Mouse (Mus musculus) mouse trophoblast stem cell (cell line): Measurements from ENCODE around the gene Camta1.

ENCODE experiments used
- in situ Hi-C, 2 experiments: fragments of 300-500 bp; cut with MseI, MboI; formaldehyde crosslinking; loops; 2 replicates in 1 of 2; 3 replicates in 1 of 2; pipeline ENCODE4 v1.15.1; 2025

Gene Camta1

GRCm38 (mm10) chr4:150902062-150902461 lies 959.6 kb downstream of the Camta1 start:
- in situ Hi-C loops: loop anchor here in 1 of 2 experiments (5.0 kb wide), 1 partner anchor 245 kb away; no protein-coding TSS in a partner anchor

- in situ Hi-C loops: loop anchor here in 1 of 2 experiments (5.0 kb wide), 1 partner anchor 244 kb away; no protein-coding TSS in a partner anchor
Observed at GRCm38 (mm10) chr4:150901651-150902050, 960.0 kb downstream of the Camta1 start.

- in situ Hi-C loops: loop anchor here in 1 of 2 experiments (5.0 kb wide), 1 partner anchor 243 kb away; no protein-coding TSS in a partner anchor
Observed at GRCm38 (mm10) chr4:150900486-150900885, 961.2 kb downstream of the Camta1 start.

- in situ Hi-C loops: loop anchor here in 1 of 2 experiments (5.0 kb wide), 1 partner anchor 242 kb away; no protein-coding TSS in a partner anchor
Observed at GRCm38 (mm10) chr4:150898716-150899365, 962.8 kb downstream of the Camta1 start.

- in situ Hi-C loops: loop anchor here in 1 of 2 experiments (5.0 kb wide), 1 partner anchor 240 kb away; no protein-coding TSS in a partner anchor
Observed at GRCm38 (mm10) chr4:150896896-150897624, 964.6 kb downstream of the Camta1 start.

- in situ Hi-C loops: loop anchor here in 1 of 2 experiments (5.0 kb wide), 1 partner anchor 238 kb away; no protein-coding TSS in a partner anchor
Observed at GRCm38 (mm10) chr4:150894718-150895501, 966.8 kb downstream of the Camta1 start.

- in situ Hi-C loops: no loop called here
Observed at GRCm38 (mm10) chr4:150891308-150891707, 970.4 kb downstream of the Camta1 start.

GRCm38 (mm10) chr4:150889955-150890315 lies 971.7 kb downstream of the Camta1 start:
- in situ Hi-C loops: no loop called here

- in situ Hi-C loops: no loop called here
Observed at GRCm38 (mm10) chr4:150889273-150889954, 972.3 kb downstream of the Camta1 start.

GRCm38 (mm10) chr4:150888492-150888891 lies 973.2 kb downstream of the Camta1 start:
- in situ Hi-C loops: no loop called here

GRCm38 (mm10) chr4:150887903-150888302 lies 973.8 kb downstream of the Camta1 start:
- in situ Hi-C loops: no loop called here

GRCm38 (mm10) chr4:150882632-150883031 lies 979.0 kb downstream of the Camta1 start:
- in situ Hi-C loops: no loop called here

GRCm38 (mm10) chr4:150880364-150880763 lies 981.3 kb downstream of the Camta1 start:
- in situ Hi-C loops: no loop called here

GRCm38 (mm10) chr4:150879631-150880030 lies 982.0 kb downstream of the Camta1 start:
- in situ Hi-C loops: no loop called here

- in situ Hi-C loops: no loop called here
Observed at GRCm38 (mm10) chr4:150875393-150875792, 986.3 kb downstream of the Camta1 start.

- in situ Hi-C loops: loop anchor here in 1 of 2 experiments (25.0 kb wide), 1 partner anchor 212 kb away; the partner anchor contains the start of gene Slc45a1
Observed at GRCm38 (mm10) chr4:150874416-150874815, 987.3 kb downstream of the Camta1 start.

- in situ Hi-C loops: loop anchor here in 1 of 2 experiments (25.0 kb wide), 1 partner anchor 210 kb away; the partner anchor contains the start of gene Slc45a1
Observed at GRCm38 (mm10) chr4:150872681-150873080, 989.0 kb downstream of the Camta1 start.

- in situ Hi-C loops: loop anchor here in 1 of 2 experiments (25.0 kb wide), 1 partner anchor 210 kb away; the partner anchor contains the start of gene Slc45a1
Observed at GRCm38 (mm10) chr4:150872139-150872651, 989.5 kb downstream of the Camta1 start.

GRCm38 (mm10) chr4:150871392-150872138 lies 990.1 kb downstream of the Camta1 start:
- in situ Hi-C loops: loop anchor here in 1 of 2 experiments (25.0 kb wide), 1 partner anchor 209 kb away; the partner anchor contains the start of gene Slc45a1

- in situ Hi-C loops: loop anchor here in 1 of 2 experiments (25.0 kb wide), 1 partner anchor 209 kb away; the partner anchor contains the start of gene Slc45a1
Observed at GRCm38 (mm10) chr4:150870963-150871391, 990.7 kb downstream of the Camta1 start.
